Mouse (Mus musculus): ENCODE results near the gene Skil. TPM values are rescaled to one million over a fixed set of nuclear protein-coding genes. Genes with fewer than 3 reads are reported as not detected.

Gene Skil
- total and polyA plus RNA-seq, 3 experiments: 11.1 to 18.9 (median 11.2) TPM

DNA sequence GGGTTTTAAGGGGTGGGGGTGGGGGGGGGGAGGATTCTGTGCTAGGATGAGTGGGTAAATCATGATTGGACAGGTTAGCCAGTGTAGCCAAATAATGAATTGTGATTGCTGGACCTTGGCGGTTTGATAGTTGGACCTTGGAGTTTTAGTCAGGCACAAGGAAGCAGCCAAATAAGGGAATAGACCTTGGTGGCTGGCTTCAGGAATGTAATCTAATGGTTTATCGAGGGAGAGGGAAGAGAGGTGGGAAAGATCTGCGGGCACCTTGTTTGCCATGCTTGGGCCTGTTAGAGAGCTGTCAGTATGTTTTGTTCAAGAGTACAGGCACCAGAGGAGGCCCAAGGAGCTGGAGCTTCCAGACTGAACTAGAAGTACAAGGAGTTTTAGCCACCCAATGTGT is 32.0 kb downstream of the Skil start:
- in situ Hi-C loops (cut with MboI; ENCODE audit: low pct_ligation_motif_present, low pct_unique_long_range_greater_than_20kb, low sequenced_read_pairs): loop anchor here (25.0 kb wide), 1 partner anchor 265 kb away; the partner anchor contains the start of gene Gpr160
- Histone ChIP-seq H3K27me3 (replicated peaks) (no peaks in the 10 kb centered on the region), H3K36me3 (replicated peaks in 1 of 2; ENCODE audit: control insufficient read depth in 1 of 2, insufficient read depth in 1 of 2, low read length in 1 of 2) (peaks cover 6 to 16% of the 10 kb centered on the region in 2 experiments), H3K9ac (ENCODE audit: insufficient read depth, low read depth) (no peak overlapping the region), H3K79me2 (replicated peaks; ENCODE audit: control insufficient read depth, extremely low read depth, insufficient read depth, poor library complexity, severe bottlenecking) (no peaks in the 10 kb centered on the region), H3K4me3 (replicated peaks in 1 of 3; ENCODE audit: low read depth in 2 of 3, low read length in 2 of 3, poor library complexity in 1 of 3) (no peak overlapping the region), H3K9me3 (replicated peaks; ENCODE audit: low read length) (no peaks in the 10 kb centered on the region), H3K4me2 (ENCODE audit: insufficient read depth, low read depth, poor library complexity, severe bottlenecking) (no peak overlapping the region), H3K4me1 (ENCODE audit: control insufficient read depth in 1 of 2, insufficient read depth in 2 of 2) (no peaks in the 10 kb centered on the region), H3K27ac (ENCODE audit: insufficient read depth, low read depth) (no peak overlapping the region)
- TF ChIP-seq BHLHE40 (IDR thresholded peaks at IDR 0.05; ENCODE audit: low read depth, low read length) (no peak), MEF2A (IDR thresholded peaks at IDR 0.05; ENCODE audit: borderline replicate concordance, low read depth, low read length) (no peak), USF1 (IDR thresholded peaks at IDR 0.05; ENCODE audit: low read depth, low read length) (no peak), IRF4 (IDR thresholded peaks at IDR 0.05; ENCODE audit: low read depth, low read length) (no peak), MAZ (IDR thresholded peaks at IDR 0.05; ENCODE audit: low read depth, low read length) (no peak), POLR2A (IDR thresholded peaks at IDR 0.05; ENCODE audit: low read depth, low read length) (no peak), ZMIZ1 (IDR thresholded peaks at IDR 0.05; ENCODE audit: low read depth, low read length) (no peak), UBTF (IDR thresholded peaks at IDR 0.05; ENCODE audit: low read depth, low read length) (no peak), POLR2AphosphoS2 (IDR thresholded peaks at IDR 0.05; ENCODE audit: low read depth, low read length) (no peak), ELF1 (IDR thresholded peaks at IDR 0.05; ENCODE audit: low read depth, low read length) (no peak)
- no peak for DNase-seq (ENCODE audit: extremely low read depth)
- dilution Hi-C loops (cut with MboI; ENCODE audit: extremely low pct_ligation_motif_present, extremely low pct_unique_long_range_greater_than_20kb, low sequenced_read_pairs): no loop called here

DNA sequence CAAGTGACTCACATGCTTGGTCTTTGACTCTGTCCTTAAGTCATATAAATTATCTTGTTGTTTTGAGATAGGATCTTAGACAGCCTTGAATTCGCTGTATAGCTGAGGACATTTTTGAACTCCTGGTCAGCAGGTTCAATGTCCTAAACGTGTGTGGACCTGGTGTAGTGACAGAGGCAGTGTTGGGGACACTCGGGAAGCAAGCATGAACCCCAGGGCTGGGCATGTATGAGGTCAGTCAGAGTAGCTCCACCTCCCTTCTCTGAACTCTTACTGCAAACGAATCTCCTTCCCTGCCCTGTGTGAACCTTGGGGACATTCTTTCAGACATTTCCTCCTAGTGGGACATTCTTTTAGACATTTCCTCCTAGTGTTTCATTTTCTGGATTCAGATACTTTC is 34.9 kb downstream of the Skil start:
- dilution Hi-C loops (cut with MboI; ENCODE audit: extremely low pct_ligation_motif_present, extremely low pct_unique_long_range_greater_than_20kb, low sequenced_read_pairs) (no loop called here), in situ Hi-C loops (cut with MboI; ENCODE audit: low pct_ligation_motif_present, low pct_unique_long_range_greater_than_20kb, low sequenced_read_pairs) (loop anchor here (25.0 kb wide), 1 partner anchor 267 kb away; the partner anchor contains the start of gene Gpr160)
- no peaks in the 10 kb centered on the region for H3K79me2 ChIP-seq (replicated peaks; ENCODE audit: control insufficient read depth, extremely low read depth, insufficient read depth, poor library complexity, severe bottlenecking)
- H3K27ac ChIP-seq (ENCODE audit: insufficient read depth, low read depth): no peak overlapping the region
- H3K9me3 ChIP-seq (replicated peaks; ENCODE audit: low read length): no peaks in the 10 kb centered on the region
- peaks cover 0 to 2% of the 10 kb centered on the region in 2 experiments; a peak in 2 of 4 replicates for H3K4me1 ChIP-seq (ENCODE audit: control insufficient read depth in 1 of 2, insufficient read depth in 2 of 2)
- no peak overlapping the region for H3K9ac ChIP-seq (ENCODE audit: insufficient read depth, low read depth)
- no peak overlapping the region for H3K4me2 ChIP-seq (ENCODE audit: insufficient read depth, low read depth, poor library complexity, severe bottlenecking)
- no peak for DNase-seq (ENCODE audit: extremely low read depth)
- peaks cover 0 to 2% of the 10 kb centered on the region in 2 experiments for H3K36me3 ChIP-seq (replicated peaks in 1 of 2; ENCODE audit: control insufficient read depth in 1 of 2, insufficient read depth in 1 of 2, low read length in 1 of 2)
- H3K4me3 ChIP-seq (replicated peaks in 1 of 3; ENCODE audit: low read depth in 2 of 3, low read length in 2 of 3, poor library complexity in 1 of 3): no peak overlapping the region
- no peaks in the 10 kb centered on the region for H3K27me3 ChIP-seq (replicated peaks)
- TF ChIP-seq TCF12 (IDR thresholded peaks at IDR 0.05; ENCODE audit: low read depth, low read length) (no peak), MAX (IDR thresholded peaks at IDR 0.05; ENCODE audit: low read length) (no peak), PAX5 (IDR thresholded peaks at IDR 0.05; ENCODE audit: low read length) (no peak), KAT2A (IDR thresholded peaks at IDR 0.05; ENCODE audit: insufficient replicate concordance, low read length) (no peak), CHD1 (IDR thresholded peaks at IDR 0.05; ENCODE audit: low read depth, low read length) (no peak), MAFK (IDR thresholded peaks at IDR 0.05; ENCODE audit: insufficient replicate concordance, low read length) (no peak), MYC (IDR thresholded peaks at IDR 0.05; ENCODE audit: low read depth, low read length) (no peak)
